Mouse (Mus musculus): Measurements from ENCODE around the gene Dydc2. TPM values are rescaled to one million over a fixed set of nuclear protein-coding genes. Genes with fewer than 3 reads are reported as not detected.
"Not testable (repeated sequence)": the region's sequence is repeated elsewhere in the genome, so short reads cannot be mapped to it uniquely, and the experiment has no call there.

The Dydc2 gene
- polyA plus RNA-seq, 1 experiment from 2014 or later: 0.56 TPM

- H3K9ac ChIP-seq: no peak overlapping the region
- H3K4me2 ChIP-seq: no peak overlapping the region
- 81% methylated on average over 1 of the region's 1 CpGs for WGBS
- H3K9me3 ChIP-seq: no peaks in the 10 kb centered on the region
- no peaks in the 10 kb centered on the region for H3K27me3 ChIP-seq
- H3K36me3 ChIP-seq: no peaks in the 10 kb centered on the region
- H3K4me1 ChIP-seq: no peaks in the 10 kb centered on the region
- no peak for ATAC-seq (ENCODE audit: borderline replicate concordance, extremely low read depth, low FRiP score, low TSS enrichment)
- H3K4me3 ChIP-seq: no peak overlapping the region
- no peak overlapping the region for H3K27ac ChIP-seq
These were observed 18.5 kb upstream of the Dydc2 start for GRCm38 (mm10) chr14:41087509-41087908.

- no peaks in the 10 kb centered on the region for H3K4me1 ChIP-seq
- H3K27me3 ChIP-seq: no peaks in the 10 kb centered on the region
- H3K9ac ChIP-seq: no peak overlapping the region
- WGBS: 75% methylated on average over 2 of the region's 2 CpGs
- H3K4me2 ChIP-seq: no peak overlapping the region
- no peaks in the 10 kb centered on the region for H3K9me3 ChIP-seq
- no peak overlapping the region for H3K27ac ChIP-seq
- H3K36me3 ChIP-seq: no peaks in the 10 kb centered on the region
- no peak overlapping the region for H3K4me3 ChIP-seq
- no peak for ATAC-seq (ENCODE audit: borderline replicate concordance, extremely low read depth, low FRiP score, low TSS enrichment)
These were observed 13.4 kb upstream of the Dydc2 start for GRCm38 (mm10) chr14:41082408-41082807.

- no peaks in the 10 kb centered on the region for H3K27me3 ChIP-seq
- ATAC-seq (ENCODE audit: borderline replicate concordance, extremely low read depth, low FRiP score, low TSS enrichment): no peak; the same call in 1 of the 2 replicates
These were observed 3.9 kb upstream of the Dydc2 start for GRCm38 (mm10) chr14:41072944-41073275.

GRCm38 (mm10) chr14:41072229-41072943 is 3.4 kb upstream of the Dydc2 start, which contains the start of gene Dydc1:
Gene Dydc1 (plus strand): TSS chr14:41072911.
- Histone ChIP-seq H3K4me2 (peak within 1 kb of the TSS; percentile 61), H3K4me3 (peak within 1 kb of the TSS; percentile 37), H3K4me1 (peaks cover 5% of the 10 kb centered on the region), H3K27ac (no peak within 1 kb of the TSS), H3K9me3 (no peaks in the 10 kb centered on the region), H3K36me3 (no peaks in the 10 kb centered on the region), H3K9ac (no peak within 1 kb of the TSS), H3K27me3 (no peaks in the 10 kb centered on the region)
- ATAC-seq (ENCODE audit: borderline replicate concordance, extremely low read depth, low FRiP score, low TSS enrichment): peak; percentile 74
- WGBS: 12% methylated on average over 23 of the region's 23 CpGs

More at GRCm38 (mm10) chr14:41072944-41073275, 3.9 kb upstream of the Dydc2 start:
- no peak overlapping the region for H3K9ac ChIP-seq
- H3K9me3 ChIP-seq: no peaks in the 10 kb centered on the region
- H3K4me2 ChIP-seq: peak overlapping the region; percentile 61
- WGBS: 1% methylated on average over 8 of the region's 8 CpGs
- no peaks in the 10 kb centered on the region for H3K36me3 ChIP-seq
- peak overlapping the region; percentile 37 for H3K4me3 ChIP-seq
- no peak overlapping the region for H3K27ac ChIP-seq
- H3K4me1 ChIP-seq: peaks cover 5% of the 10 kb centered on the region

GRCm38 (mm10) chr14:41070343-41070742 is 1.3 kb upstream of the Dydc2 start:
- WGBS: 69% methylated on average over 3 of the region's 3 CpGs

GRCm38 (mm10) chr14:41066416-41066815 is 2.6 kb downstream of the Dydc2 start:
- H3K27me3 ChIP-seq: no peaks in the 10 kb centered on the region
- H3K4me2 ChIP-seq: no peak overlapping the region
- H3K9me3 ChIP-seq: no peaks in the 10 kb centered on the region
- 12% methylated on average over 1 of the region's 1 CpGs for WGBS
- no peaks in the 10 kb centered on the region for H3K36me3 ChIP-seq
- no peaks in the 10 kb centered on the region for H3K4me1 ChIP-seq
- no peak for ATAC-seq (ENCODE audit: borderline replicate concordance, extremely low read depth, low FRiP score, low TSS enrichment)
- H3K9ac ChIP-seq: no peak overlapping the region
- H3K4me3 ChIP-seq: no peak overlapping the region
- H3K27ac ChIP-seq: no peak overlapping the region

More at GRCm38 (mm10) chr14:41070343-41070742, 1.3 kb upstream of the Dydc2 start:
- H3K4me3 ChIP-seq: no peak overlapping the region
- no peak overlapping the region for H3K27ac ChIP-seq
- no peak for ATAC-seq (ENCODE audit: borderline replicate concordance, extremely low read depth, low FRiP score, low TSS enrichment)
- H3K27me3 ChIP-seq: no peaks in the 10 kb centered on the region
- no peaks in the 10 kb centered on the region for H3K36me3 ChIP-seq
- peaks cover 5% of the 10 kb centered on the region for H3K4me1 ChIP-seq
- H3K9me3 ChIP-seq: no peaks in the 10 kb centered on the region
- no peak overlapping the region for H3K4me2 ChIP-seq
- H3K9ac ChIP-seq: no peak overlapping the region

- Histone ChIP-seq H3K4me3 (no peak overlapping the region), H3K27ac (no peak overlapping the region), H3K4me1 (no peaks in the 10 kb centered on the region), H3K27me3 (no peaks in the 10 kb centered on the region), H3K36me3 (no peaks in the 10 kb centered on the region), H3K9me3 (no peaks in the 10 kb centered on the region), H3K4me2 (no peak overlapping the region), H3K9ac (no peak overlapping the region)
- WGBS: 24% methylated on average over 2 of the region's 2 CpGs
- peak; percentile 57; the same call in 1 of the 2 replicates for ATAC-seq (ENCODE audit: borderline replicate concordance, extremely low read depth, low FRiP score, low TSS enrichment)
These were observed 3.8 kb downstream of the Dydc2 start for GRCm38 (mm10) chr14:41065168-41065567.

GRCm38 (mm10) chr14:41053190-41053589 is 15.8 kb downstream of the Dydc2 start:
- H3K36me3 ChIP-seq; H3K9ac ChIP-seq; H3K4me3 ChIP-seq; H3K27me3 ChIP-seq; H3K4me2 ChIP-seq; ATAC-seq (ENCODE audit: borderline replicate concordance, extremely low read depth, low FRiP score, low TSS enrichment); H3K27ac ChIP-seq; H3K9me3 ChIP-seq; H3K4me1 ChIP-seq: not testable (repeated sequence)
- 58% methylated on average over 3 of the region's 4 CpGs for WGBS

GRCm38 (mm10) chr14:41052481-41052880 is 16.5 kb downstream of the Dydc2 start:
- Histone ChIP-seq H3K9ac (no peak overlapping the region), H3K4me1 (no peaks in the 10 kb centered on the region), H3K27ac (no peak overlapping the region), H3K27me3 (no peaks in the 10 kb centered on the region), H3K36me3 (no peaks in the 10 kb centered on the region), H3K9me3 (no peaks in the 10 kb centered on the region), H3K4me2 (no peak overlapping the region), H3K4me3 (no peak overlapping the region)
- 79% methylated on average over 5 of the region's 5 CpGs for WGBS
- no peak for ATAC-seq (ENCODE audit: borderline replicate concordance, extremely low read depth, low FRiP score, low TSS enrichment)

GRCm38 (mm10) chr14:41050471-41050870 is 18.5 kb downstream of the Dydc2 start:
- Histone ChIP-seq H3K9me3 (no peaks in the 10 kb centered on the region), H3K9ac (no peak overlapping the region), H3K4me2 (no peak overlapping the region), H3K4me3 (no peak overlapping the region), H3K4me1 (no peaks in the 10 kb centered on the region), H3K27ac (no peak overlapping the region), H3K27me3 (no peaks in the 10 kb centered on the region), H3K36me3 (no peaks in the 10 kb centered on the region)
- no peak for ATAC-seq (ENCODE audit: borderline replicate concordance, extremely low read depth, low FRiP score, low TSS enrichment)
- WGBS: 64% methylated on average over 6 of the region's 6 CpGs

GRCm38 (mm10) chr14:41047402-41047801 is 21.6 kb downstream of the Dydc2 start:
- ATAC-seq (ENCODE audit: borderline replicate concordance, extremely low read depth, low FRiP score, low TSS enrichment): no peak
- no peaks in the 10 kb centered on the region for H3K27me3 ChIP-seq
- H3K4me3 ChIP-seq: no peak overlapping the region
- H3K4me2 ChIP-seq: no peak overlapping the region
- H3K36me3 ChIP-seq: no peaks in the 10 kb centered on the region
- H3K27ac ChIP-seq: no peak overlapping the region
- no peaks in the 10 kb centered on the region for H3K4me1 ChIP-seq
- no peak overlapping the region for H3K9ac ChIP-seq
- 75% methylated on average over 2 of the region's 2 CpGs for WGBS
- H3K9me3 ChIP-seq: no peaks in the 10 kb centered on the region

GRCm38 (mm10) chr14:41035146-41035798 is 33.7 kb downstream of the Dydc2 start:
- WGBS: 30% methylated on average over 6 of the region's 6 CpGs
- no peaks in the 10 kb centered on the region for H3K9me3 ChIP-seq

More at GRCm38 (mm10) chr14:41035146-41035798, 33.7 kb downstream of the Dydc2 start:
- no peaks in the 10 kb centered on the region for H3K27me3 ChIP-seq
- ATAC-seq (ENCODE audit: borderline replicate concordance, extremely low read depth, low FRiP score, low TSS enrichment): no peak
- H3K9ac ChIP-seq: no peak overlapping the region
- H3K27ac ChIP-seq: no peak overlapping the region
- H3K36me3 ChIP-seq: no peaks in the 10 kb centered on the region
- no peak overlapping the region for H3K4me2 ChIP-seq
- H3K4me1 ChIP-seq: no peaks in the 10 kb centered on the region
- H3K4me3 ChIP-seq: no peak overlapping the region

Measured in lung, embryonic 15.5 days (tissue).